Comparison of ENCODE assay signal across 8 mouse cellular contexts in genomic region chr16:97534876-97535461, GRCm38 (mm10). TPM values are rescaled to one million over a fixed set of nuclear protein-coding genes. Genes with fewer than 3 reads are reported as not detected.
DNase-seq lines count a peak whose midpoint lies in the region; ATAC-seq and TF ChIP-seq lines count a peak whose summit lies in the region.
"Had no signal": no experiment of that assay in that cellular context is flagged by ENCODE, and none has a peak within 500 bp of the region (broad histone marks: within the 10 kb centered on the region; RNA-seq: fewer than 3 reads in every experiment).

No protein-coding gene starts in this region.

- H3K9ac ChIP-seq in hindbrain, postnatal 0 days (replicated peaks; ENCODE audit: low read length), result no peak overlapping the region; the same call in 1 of the 2 replicates
- H3K9ac ChIP-seq in lung, postnatal 0 days (replicated peaks; ENCODE audit: low read depth), result peak overlapping the region; percentile 34

- peak; percentile 76 for ATAC-seq in common myeloid progenitor, adult 5-6 weeks (replicated peaks; ENCODE audit: low read depth, poor library complexity, severe bottlenecking)
- peak; percentile 73 for ATAC-seq in hindbrain, postnatal 0 days
- ATAC-seq in lung, postnatal 0 days, result peak; percentile 84

- peak overlapping the region; percentile 80 for H3K27ac ChIP-seq in hindbrain, postnatal 0 days
- peak overlapping the region; percentile 93 for H3K27ac ChIP-seq in lung, postnatal 0 days (ENCODE audit: low read length)

- peak overlapping the region; percentile 27; the same call in 1 of the 2 replicates for H3K4me2 ChIP-seq in hindbrain, postnatal 0 days (ENCODE audit: low read depth, low read length)
- H3K4me2 ChIP-seq in lung, postnatal 0 days (replicated peaks; ENCODE audit: low read depth, low read length), result peak overlapping the region; percentile 58

- no peaks in the 10 kb centered on the region for H3K36me3 ChIP-seq in hindbrain, postnatal 0 days (ENCODE audit: insufficient read depth, low read length)
- H3K36me3 ChIP-seq in lung, postnatal 0 days (ENCODE audit: insufficient read depth, low read length), result no peaks in the 10 kb centered on the region

- H3K4me3 ChIP-seq in hindbrain, postnatal 0 days (ENCODE audit: low read length), result no peak overlapping the region
- peak overlapping the region; percentile 27 for H3K4me3 ChIP-seq in lung, postnatal 0 days (ENCODE audit: low read depth, low read length)

- peak; percentile 97 for DNase-seq in adipocyte (ENCODE audit: low spot score)
- peak; percentile 27 to 39 for DNase-seq in gastrocnemius, adult 8-10 months (ENCODE audit: low spot score in 2 of 2)
- DNase-seq in hindbrain, postnatal 0 days (ENCODE audit: low spot score), result peak; percentile 64
- peak; percentile 19 to 27 for DNase-seq in layer of hippocampus, postnatal 36 days
- DNase-seq in lung, postnatal 0 days (ENCODE audit: low spot score), result peak; percentile 95
- peak; percentile 52 for DNase-seq in ovary, postnatal 36 days (ENCODE audit: low spot score)

- no peaks in the 10 kb centered on the region for H3K9me3 ChIP-seq in hindbrain, postnatal 0 days (ENCODE audit: low read length)
- no peaks in the 10 kb centered on the region for H3K9me3 ChIP-seq in lung, postnatal 0 days (ENCODE audit: low read length)

- 31% methylated on average over 5 of the region's 5 CpGs for WGBS in hindbrain, postnatal 0 days
- 19% methylated on average over 5 of the region's 5 CpGs for WGBS in lung, postnatal 0 days

- no peak for TF ChIP-seq EP300 in lung, postnatal 0 days (IDR thresholded peaks at IDR 0.05)

- H3K4me1 ChIP-seq in hindbrain, postnatal 0 days (ENCODE audit: insufficient read depth, low read length), result no peaks in the 10 kb centered on the region
- H3K4me1 ChIP-seq in lung, postnatal 0 days (ENCODE audit: insufficient read depth, low read depth, low read length), result peaks cover 8% of the 10 kb centered on the region; the same call in 1 of the 2 replicates

- H3K27me3 ChIP-seq in hindbrain, postnatal 0 days (ENCODE audit: insufficient read depth, low read length), result no peaks in the 10 kb centered on the region
- H3K27me3 ChIP-seq in lung, postnatal 0 days (replicated peaks; ENCODE audit: insufficient read depth, low read length), result no peaks in the 10 kb centered on the region

- no peak for TF ChIP-seq CTCF in hindbrain, postnatal 0 days (IDR thresholded peaks at IDR 0.05; ENCODE audit: low read depth)
- no peak for TF ChIP-seq CTCF in lung, postnatal 0 days (IDR thresholded peaks at IDR 0.05)

RNA-seq across cellular contexts. Expression of gene Fam3b, which starts 20.4 kb away (rescaled TPM):
- total RNA-seq in common myeloid progenitor, adult 5-6 weeks (2017), result 0.96 TPM in 1 of 2 replicates, not detected in the other
- total RNA-seq in gastrocnemius, adult 8-10 months (2022), result not detected
- not detected in 2 replicates for total RNA-seq in hindbrain, postnatal 0 days (2014; rRNA removed)
- not detected in 2 replicates for polyA plus RNA-seq in hindbrain, postnatal 0 days (2015; fragmentation: Nextera tagmentation; extraction: Ambion mirVana)
- total RNA-seq in layer of hippocampus, postnatal 36 days (2021), result not detected
- 0.82 and 0.84 TPM in 2 replicates for polyA plus RNA-seq in lung, postnatal 0 days (2015; fragmentation: Nextera tagmentation; extraction: Ambion mirVana)
- polyA plus RNA-seq: neural tube, embryonic 11.5 days had no signal

Comparison
In these comparisons a context has a peak if more than half of its experiments do, and no peak if none do; other contexts are left out.
1. DNase-seq: peak in every context shown above with its lines; median percentile 97 in adipocyte; 95 in lung, postnatal 0 days; 64 in hindbrain, postnatal 0 days; 52 in ovary, postnatal 36 days; 33 in gastrocnemius, adult 8-10 months; 23 in layer of hippocampus, postnatal 36 days.